Mouse (Mus musculus) brown adipose tissue, adult 24 weeks (tissue): Measurements from ENCODE around the gene Cops9. TPM values are rescaled to one million over a fixed set of nuclear protein-coding genes. Genes with fewer than 3 reads are reported as not detected.

Experiments
- H3K27ac ChIP-seq: fragments of 200-500 bp; replicated peaks from 2 replicates; pipeline ENCODE4 v1.5.1; 2012; ENCODE audit warnings: low read depth, mild to moderate bottlenecking, low read length
- H3K4me1 ChIP-seq: fragments of 200-500 bp; 2 replicates; pipeline ENCODE4 v1.6.1; 2012; ENCODE audit warnings: low read length, mixed read lengths; ENCODE audit not compliant: control insufficient read depth, insufficient read depth, insufficient read length
- H3K4me3 ChIP-seq: fragments of 200-500 bp; 2 replicates; pipeline ENCODE4 v1.5.1; 2012; ENCODE audit warnings: low read depth, mild to moderate bottlenecking, low read length, moderate library complexity; ENCODE audit not compliant: insufficient read depth
- polyA plus RNA-seq: library from polyadenylated mRNA; stranded (reverse); fragments of >200 nt; gene quantifications from 2 replicates; pipeline ENCODE4 v1.2.4, GENCODE M21; 2012; ENCODE audit not compliant: missing spikeins, insufficient read depth, insufficient read length

Cops9 gene
- polyA plus RNA-seq, 1 experiment, result 1,028 TPM

- Histone ChIP-seq H3K27ac (no peak overlapping the region), H3K4me3 (no peak overlapping the region), H3K4me1 (no peaks in the 10 kb centered on the region)
Observed at GRCm38 (mm10) chr1:92654676-92655075, 12.9 kb upstream of the Cops9 start.

- Histone ChIP-seq H3K27ac (no peak overlapping the region), H3K4me3 (no peak overlapping the region), H3K4me1 (no peaks in the 10 kb centered on the region)
Observed at GRCm38 (mm10) chr1:92653179-92653578, 11.4 kb upstream of the Cops9 start.

GRCm38 (mm10) chr1:92651467-92651866, 9.7 kb upstream of the Cops9 start:
- H3K4me1 ChIP-seq, result no peaks in the 10 kb centered on the region
- no peak overlapping the region for H3K27ac ChIP-seq
- no peak overlapping the region for H3K4me3 ChIP-seq

- H3K27ac ChIP-seq, result peak within 1 kb of the TSS; percentile 38; the same call in 1 of the 2 replicates
- H3K4me1 ChIP-seq, result no peaks in the 10 kb centered on the region
- H3K4me3 ChIP-seq, result no peak within 1 kb of the TSS
Observed at GRCm38 (mm10) chr1:92648673-92649072, 6.9 kb upstream of the Cops9 start, which contains the start of gene Otos. Gene Otos (minus strand): TSS chr1:92648841.

- Histone ChIP-seq H3K4me3 (no peak overlapping the region), H3K4me1 (no peaks in the 10 kb centered on the region), H3K27ac (no peak overlapping the region)
Observed at GRCm38 (mm10) chr1:92648197-92648596, 6.4 kb upstream of the Cops9 start.

- Histone ChIP-seq H3K4me1 (no peaks in the 10 kb centered on the region), H3K27ac (no peak overlapping the region), H3K4me3 (no peak overlapping the region)
Observed at GRCm38 (mm10) chr1:92647752-92648151, 6.0 kb upstream of the Cops9 start.

- peaks cover 3% of the 10 kb centered on the region; the same call in 1 of the 2 replicates for H3K4me1 ChIP-seq
- no peak overlapping the region for H3K4me3 ChIP-seq
- H3K27ac ChIP-seq, result no peak overlapping the region
Observed at GRCm38 (mm10) chr1:92647026-92647425, 5.2 kb upstream of the Cops9 start.

GRCm38 (mm10) chr1:92646601-92647000, 4.8 kb upstream of the Cops9 start:
- no peak overlapping the region for H3K4me3 ChIP-seq
- H3K27ac ChIP-seq, result no peak overlapping the region
- peaks cover 3% of the 10 kb centered on the region; the same call in 1 of the 2 replicates for H3K4me1 ChIP-seq

GRCm38 (mm10) chr1:92646111-92646510, 4.3 kb upstream of the Cops9 start:
- Histone ChIP-seq H3K4me3 (no peak overlapping the region), H3K27ac (no peak overlapping the region), H3K4me1 (peaks cover 4% of the 10 kb centered on the region; the same call in 1 of the 2 replicates)

GRCm38 (mm10) chr1:92644916-92645315, 3.1 kb upstream of the Cops9 start:
- Histone ChIP-seq H3K27ac (no peak overlapping the region), H3K4me1 (peaks cover 15% of the 10 kb centered on the region), H3K4me3 (no peak overlapping the region)

- H3K4me1 ChIP-seq, result peaks cover 15% of the 10 kb centered on the region
- no peak overlapping the region for H3K4me3 ChIP-seq
- no peak overlapping the region for H3K27ac ChIP-seq
Observed at GRCm38 (mm10) chr1:92643691-92644090, 1.9 kb upstream of the Cops9 start.

- H3K27ac ChIP-seq, result no peak overlapping the region
- peak overlapping the region; percentile 76 for H3K4me3 ChIP-seq
- H3K4me1 ChIP-seq, result peaks cover 15% of the 10 kb centered on the region
Observed at GRCm38 (mm10) chr1:92640393-92640792, 1.4 kb downstream of the Cops9 start.

GRCm38 (mm10) chr1:92638736-92639135, 3.0 kb downstream of the Cops9 start:
- Histone ChIP-seq H3K27ac (no peak overlapping the region), H3K4me1 (peaks cover 15% of the 10 kb centered on the region), H3K4me3 (no peak overlapping the region)

- Histone ChIP-seq H3K4me1 (peaks cover 15% of the 10 kb centered on the region), H3K4me3 (no peak overlapping the region), H3K27ac (no peak overlapping the region)
Observed at GRCm38 (mm10) chr1:92638181-92638580, 3.6 kb downstream of the Cops9 start.

- H3K4me3 ChIP-seq, result no peak overlapping the region
- H3K4me1 ChIP-seq, result peaks cover 15% of the 10 kb centered on the region
- H3K27ac ChIP-seq, result no peak overlapping the region
Observed at GRCm38 (mm10) chr1:92637501-92638172, 4.1 kb downstream of the Cops9 start.

GRCm38 (mm10) chr1:92636676-92637075, 5.1 kb downstream of the Cops9 start:
- H3K4me1 ChIP-seq, result peaks cover 12% of the 10 kb centered on the region
- no peak overlapping the region for H3K4me3 ChIP-seq
- H3K27ac ChIP-seq, result no peak overlapping the region
